Mouse (Mus musculus): ENCODE results near the gene Evx2. TPM values are rescaled to one million over a fixed set of nuclear protein-coding genes. Genes with fewer than 3 reads are reported as not detected.

Gene Evx2
- polyA plus RNA-seq, 1 experiment from 2014 or later, result 0.06 TPM

- peak overlapping the region; percentile 57 for H3K4me2 ChIP-seq (replicated peaks)
- H3K4me3 ChIP-seq, result peak overlapping the region; percentile 31
- ATAC-seq (ENCODE audit: insufficient number of reproducible peaks, insufficient read depth, low FRiP score, low TSS enrichment), result 0 out of 2 replicates have a peak, but pooled peaks have one; percentile 47
- no peak overlapping the region for H3K27ac ChIP-seq
- H3K9ac ChIP-seq, result peak overlapping the region; percentile 19; the same call in 1 of the 2 replicates
- peaks cover 14% of the 10 kb centered on the region for H3K4me1 ChIP-seq
- no peaks in the 10 kb centered on the region for H3K36me3 ChIP-seq
- peaks cover 84% of the 10 kb centered on the region for H3K27me3 ChIP-seq
- WGBS, result under 1% methylated on average over 53 of the region's 74 CpGs
- no peaks in the 10 kb centered on the region for H3K9me3 ChIP-seq
Measured at GRCm38 (mm10) chr2:74668370-74669229, 9.2 kb upstream of the Evx2 start.

- H3K27ac ChIP-seq, result no peak within 1 kb of the TSS
- peaks cover 84% of the 10 kb centered on the region for H3K27me3 ChIP-seq
Measured at GRCm38 (mm10) chr2:74667842-74668357, 8.5 kb upstream of the Evx2 start, which contains the start of gene Hoxd13. TSS of gene Hoxd13 (plus strand) at chr2:74668310.

DNA sequence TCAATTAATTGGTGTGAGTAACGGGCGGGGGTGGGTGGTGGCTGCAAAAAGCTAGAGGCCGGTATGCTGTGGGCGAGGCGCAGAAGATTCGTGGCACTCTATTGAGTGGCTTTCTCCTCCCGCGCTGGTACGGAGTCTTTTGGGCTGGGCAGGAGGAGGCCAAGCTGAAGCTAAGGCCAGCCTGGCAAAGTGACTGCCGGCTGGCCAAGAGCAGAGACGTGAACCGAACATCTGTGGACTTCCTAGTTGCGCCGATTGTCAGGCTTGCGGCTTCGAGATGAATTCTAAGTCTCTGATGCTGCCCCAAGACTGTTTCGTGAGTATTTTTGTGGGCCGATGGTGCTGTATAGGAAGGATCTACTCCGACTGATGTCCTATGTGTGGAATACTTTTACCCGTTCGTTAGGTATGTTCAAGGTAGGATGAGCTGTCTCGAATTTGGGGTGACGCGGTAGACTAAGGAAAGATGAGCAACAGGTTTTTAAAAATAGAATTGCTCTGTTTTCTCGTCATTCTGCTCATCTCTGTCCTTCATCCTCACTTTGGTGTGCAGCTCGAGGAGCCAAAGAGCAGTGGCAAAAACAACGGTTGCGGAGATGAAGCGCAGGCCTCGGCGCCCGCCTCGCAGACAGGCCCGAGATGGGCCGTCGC is 8.0 kb upstream of the Evx2 start:
- H3K4me2 ChIP-seq (replicated peaks), result no peak overlapping the region; the same call in 1 of the 2 replicates
- H3K27ac ChIP-seq, result no peak overlapping the region
- peaks cover 84% of the 10 kb centered on the region for H3K27me3 ChIP-seq
- no peak overlapping the region for H3K4me3 ChIP-seq
- no peaks in the 10 kb centered on the region for H3K36me3 ChIP-seq
- no peak overlapping the region for H3K9ac ChIP-seq
- peaks cover 9% of the 10 kb centered on the region for H3K4me1 ChIP-seq
- no peaks in the 10 kb centered on the region for H3K9me3 ChIP-seq
- WGBS, result 2% methylated on average over 36 of the region's 36 CpGs
- ATAC-seq (ENCODE audit: insufficient number of reproducible peaks, insufficient read depth, low FRiP score, low TSS enrichment), result no peak

More at GRCm38 (mm10) chr2:74667842-74668357, 8.5 kb upstream of the Evx2 start, which contains the start of gene Hoxd13:
- no peak for ATAC-seq (ENCODE audit: insufficient number of reproducible peaks, insufficient read depth, low FRiP score, low TSS enrichment)
- under 1% methylated on average over 31 of the region's 51 CpGs for WGBS
- no peaks in the 10 kb centered on the region for H3K9me3 ChIP-seq
- H3K4me3 ChIP-seq, result peak within 1 kb of the TSS; percentile 31
- peaks cover 12% of the 10 kb centered on the region for H3K4me1 ChIP-seq
- H3K9ac ChIP-seq, result peak within 1 kb of the TSS; percentile 19; the same call in 1 of the 2 replicates
- H3K4me2 ChIP-seq (replicated peaks), result peak within 1 kb of the TSS; percentile 57
- no peaks in the 10 kb centered on the region for H3K36me3 ChIP-seq

- H3K4me2 ChIP-seq (replicated peaks), result no peak overlapping the region
- peaks cover 84% of the 10 kb centered on the region for H3K27me3 ChIP-seq
- ATAC-seq (ENCODE audit: insufficient number of reproducible peaks, insufficient read depth, low FRiP score, low TSS enrichment), result no peak
- no peak overlapping the region for H3K9ac ChIP-seq
- no peak overlapping the region for H3K27ac ChIP-seq
- H3K9me3 ChIP-seq, result no peaks in the 10 kb centered on the region
- H3K4me1 ChIP-seq, result peaks cover 9% of the 10 kb centered on the region
- WGBS, result 2% methylated on average over 7 of the region's 7 CpGs
- no peak overlapping the region for H3K4me3 ChIP-seq
- no peaks in the 10 kb centered on the region for H3K36me3 ChIP-seq
Measured at GRCm38 (mm10) chr2:74666411-74666810, 7.1 kb upstream of the Evx2 start.

- no peak overlapping the region for H3K9ac ChIP-seq
- no peaks in the 10 kb centered on the region for H3K9me3 ChIP-seq
- H3K36me3 ChIP-seq, result no peaks in the 10 kb centered on the region
- peaks cover 7% of the 10 kb centered on the region for H3K4me1 ChIP-seq
- no peak for ATAC-seq (ENCODE audit: insufficient number of reproducible peaks, insufficient read depth, low FRiP score, low TSS enrichment)
- no peak overlapping the region for H3K27ac ChIP-seq
- peaks cover 83% of the 10 kb centered on the region for H3K27me3 ChIP-seq
- WGBS, result 5% methylated on average over 18 of the region's 18 CpGs
- H3K4me2 ChIP-seq (replicated peaks), result no peak overlapping the region
- no peak overlapping the region for H3K4me3 ChIP-seq
Measured at GRCm38 (mm10) chr2:74663291-74663925, 4.1 kb upstream of the Evx2 start.

GRCm38 (mm10) chr2:74661685-74662084 is 2.3 kb upstream of the Evx2 start:
- ATAC-seq (ENCODE audit: insufficient number of reproducible peaks, insufficient read depth, low FRiP score, low TSS enrichment), result no peak
- Histone ChIP-seq H3K4me1 (no peaks in the 10 kb centered on the region), H3K36me3 (no peaks in the 10 kb centered on the region), H3K9ac (no peak overlapping the region), H3K4me3 (no peak overlapping the region), H3K4me2 (replicated peaks) (peak overlapping the region; percentile 24), H3K27ac (no peak overlapping the region), H3K27me3 (peaks cover 79% of the 10 kb centered on the region), H3K9me3 (no peaks in the 10 kb centered on the region)
- WGBS, result 2% methylated on average over 14 of the region's 14 CpGs

DNA sequence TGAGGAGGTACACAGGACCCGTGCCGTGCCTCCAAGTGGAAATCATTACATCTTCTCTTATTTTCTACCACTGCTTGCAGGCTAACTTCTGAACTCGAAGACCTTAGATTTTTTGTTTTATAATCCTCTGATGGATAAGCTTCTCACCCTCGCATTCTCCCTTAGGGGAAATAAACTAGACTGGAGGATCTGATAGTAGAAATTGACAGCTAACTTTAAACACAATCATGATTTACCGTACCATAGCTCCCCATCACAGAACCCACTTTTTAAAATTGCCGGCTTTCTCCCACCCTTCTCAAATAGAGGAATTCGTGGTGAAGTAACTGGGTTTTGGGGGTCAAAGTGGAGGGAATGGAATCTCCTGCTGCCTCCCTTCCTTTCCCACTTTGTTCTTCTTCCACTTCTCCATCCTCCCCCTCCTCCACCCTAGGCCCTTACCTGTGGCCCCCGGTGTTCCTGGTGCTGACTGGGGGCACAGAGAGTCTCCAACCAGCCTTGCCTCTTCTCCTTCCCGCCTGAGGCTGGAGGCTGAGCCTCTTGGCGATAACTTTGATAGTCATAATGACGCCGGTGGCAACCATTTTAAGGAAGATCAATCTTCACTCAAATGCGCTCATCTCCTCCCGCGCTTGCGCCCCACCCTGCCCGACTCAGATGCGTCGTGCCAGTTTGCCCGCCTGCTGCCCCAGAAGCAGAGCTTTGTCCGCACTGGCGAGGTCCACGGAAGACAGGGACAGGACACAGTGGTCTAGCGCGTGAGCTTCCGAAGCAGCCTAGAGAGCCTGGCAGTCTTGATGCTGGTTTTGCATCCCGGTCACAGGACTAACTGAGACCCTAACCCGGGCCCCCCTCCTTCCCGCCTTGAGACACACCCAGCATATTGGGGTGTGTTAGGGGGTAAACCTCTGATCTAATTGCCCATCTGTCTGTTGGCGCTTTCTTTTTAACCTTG is 1.3 kb upstream of the Evx2 start:
- Histone ChIP-seq H3K9ac (no peak overlapping the region), H3K27me3 (peaks cover 81% of the 10 kb centered on the region), H3K9me3 (no peaks in the 10 kb centered on the region), H3K36me3 (no peaks in the 10 kb centered on the region), H3K4me2 (replicated peaks) (no peak overlapping the region), H3K4me1 (peaks cover 5% of the 10 kb centered on the region; the same call in 1 of the 2 replicates), H3K27ac (no peak overlapping the region), H3K4me3 (no peak overlapping the region)
- 3% methylated on average over 30 of the region's 30 CpGs for WGBS
- no peak; the same call in 1 of the 2 replicates for ATAC-seq (ENCODE audit: insufficient number of reproducible peaks, insufficient read depth, low FRiP score, low TSS enrichment)

DNA sequence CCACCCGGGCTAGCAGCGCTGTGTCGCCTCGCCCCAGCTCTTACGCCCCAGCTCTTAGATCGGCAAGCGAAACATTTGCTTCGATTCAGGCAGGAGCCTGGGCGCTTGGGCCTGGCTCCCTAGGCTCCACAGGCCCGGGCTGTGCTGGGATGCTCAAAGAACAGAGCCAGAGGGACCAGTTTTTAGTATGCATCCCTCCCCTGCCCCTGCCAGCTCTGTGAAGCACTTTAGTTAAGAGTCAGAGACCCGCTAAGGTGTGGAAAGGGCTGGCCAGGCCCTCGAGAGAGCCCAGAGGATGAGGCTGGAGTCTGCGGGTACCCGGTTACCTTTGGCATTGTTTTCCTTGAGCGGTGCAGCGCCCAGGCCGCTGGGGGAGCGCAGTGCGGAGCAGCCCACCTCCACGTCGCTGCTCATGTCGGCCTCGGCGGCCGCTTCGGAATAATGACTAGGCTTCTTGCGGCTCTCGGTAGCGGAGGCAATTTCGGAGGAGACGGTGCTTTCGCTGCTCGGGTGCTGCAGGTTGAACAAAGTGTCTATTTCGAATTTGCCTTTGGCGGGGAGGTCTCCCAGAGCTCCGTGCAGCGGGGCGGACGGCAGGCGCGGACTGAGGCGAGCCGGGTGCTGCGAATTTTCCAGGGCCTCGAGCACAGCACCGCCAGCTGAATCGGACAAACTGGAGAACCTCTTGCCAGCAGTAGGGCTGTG is 538 bp downstream of the Evx2 start:
- no peak overlapping the region for H3K9ac ChIP-seq
- WGBS, result under 1% methylated on average over 47 of the region's 47 CpGs
- H3K9me3 ChIP-seq, result no peaks in the 10 kb centered on the region
- H3K4me1 ChIP-seq, result peaks cover 9% of the 10 kb centered on the region; the same call in 1 of the 2 replicates
- H3K4me2 ChIP-seq (replicated peaks), result 0 out of 2 replicates have a peak overlapping the region, but pooled peaks have one; percentile 11
- H3K27me3 ChIP-seq, result peaks cover 85% of the 10 kb centered on the region
- no peak overlapping the region for H3K27ac ChIP-seq
- ATAC-seq (ENCODE audit: insufficient number of reproducible peaks, insufficient read depth, low FRiP score, low TSS enrichment), result no peak
- no peaks in the 10 kb centered on the region for H3K36me3 ChIP-seq
- H3K4me3 ChIP-seq, result peak overlapping the region; percentile 10; the same call in 1 of the 2 replicates

DNA sequence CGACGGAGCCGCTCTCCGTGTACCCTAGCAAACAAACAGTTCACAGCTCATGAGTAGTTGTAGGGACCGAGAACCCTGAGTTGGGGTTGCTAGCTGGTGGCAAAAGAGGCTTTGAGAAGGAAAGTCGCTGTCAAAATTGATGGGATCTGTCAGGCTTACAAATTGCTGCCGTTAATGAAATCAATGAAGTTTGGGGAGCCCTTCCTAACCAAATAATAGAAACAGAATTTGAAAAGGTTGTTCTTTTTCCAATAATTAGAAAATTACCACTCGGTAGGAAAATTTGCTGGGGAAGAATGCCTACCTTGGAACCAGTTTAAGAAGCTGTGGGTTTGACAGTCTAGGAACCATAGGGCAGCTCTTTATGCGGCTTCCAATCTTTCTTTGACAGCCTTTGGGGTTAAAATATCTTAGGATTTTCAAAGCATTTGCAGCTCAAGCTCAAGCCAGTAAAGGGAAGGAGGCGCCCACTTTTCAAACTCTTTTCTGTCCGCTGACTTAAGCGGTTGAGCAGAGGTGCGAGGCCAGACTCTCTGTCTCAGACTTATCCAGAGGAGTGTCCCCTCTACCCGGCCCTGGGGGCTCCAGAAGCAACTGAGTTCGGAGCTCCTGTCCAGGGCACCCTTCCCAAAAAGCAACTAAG is 1.2 kb downstream of the Evx2 start:
- peaks cover 80% of the 10 kb centered on the region for H3K27me3 ChIP-seq
- WGBS, result 2% methylated on average over 15 of the region's 15 CpGs
- peak overlapping the region; percentile 15; the same call in 1 of the 2 replicates for H3K4me3 ChIP-seq
- ATAC-seq (ENCODE audit: insufficient number of reproducible peaks, insufficient read depth, low FRiP score, low TSS enrichment), result no peak
- H3K4me1 ChIP-seq, result peaks cover 9% of the 10 kb centered on the region; the same call in 1 of the 2 replicates
- H3K9ac ChIP-seq, result no peak overlapping the region
- no peak overlapping the region for H3K27ac ChIP-seq
- H3K36me3 ChIP-seq, result no peaks in the 10 kb centered on the region
- H3K4me2 ChIP-seq (replicated peaks), result no peak overlapping the region
- no peaks in the 10 kb centered on the region for H3K9me3 ChIP-seq
